Mouse (Mus musculus) right cerebral cortex, postnatal 14 days (tissue): ENCODE measurements at regions not wholly inside any gene's neighbourhood (a gene's known extent, or its start where the extent isn't known, plus 50 kb on each side); places are given as distances from the start of the nearest gene placed in this dataset.
"Not testable (repeated sequence)": the region's sequence is repeated elsewhere in the genome, so short reads cannot be mapped to it uniquely, and the experiment has no call there.

Source experiments
- DNase-seq: peaks from one replicate; pipeline ENCODE4 v3.0.0; 2022

GRCm38 (mm10) chr11:93651966-93652365 is 233.6 kb downstream of the Utp18 start:
- DNase-seq = not testable (repeated sequence)
